Mouse (Mus musculus) spleen, embryonic (tissue): ENCODE results near the gene Ern1.
"Not testable (repeated sequence)": the region's sequence is repeated elsewhere in the genome, so short reads cannot be mapped to it uniquely, and the experiment has no call there.

Experiments used
- CTCF ChIA-PET: fragments of 350-600 bp; sonication (Branson Sonifier 250); formaldehyde crosslinking; loops from one replicate; lab custom pipeline; 2022; lab: Charles Lee

The Ern1 gene

GRCm38 (mm10) chr11:106503425-106503717 is 15.7 kb upstream of the Ern1 start:
- CTCF ChIA-PET: no interaction called here

DNA sequence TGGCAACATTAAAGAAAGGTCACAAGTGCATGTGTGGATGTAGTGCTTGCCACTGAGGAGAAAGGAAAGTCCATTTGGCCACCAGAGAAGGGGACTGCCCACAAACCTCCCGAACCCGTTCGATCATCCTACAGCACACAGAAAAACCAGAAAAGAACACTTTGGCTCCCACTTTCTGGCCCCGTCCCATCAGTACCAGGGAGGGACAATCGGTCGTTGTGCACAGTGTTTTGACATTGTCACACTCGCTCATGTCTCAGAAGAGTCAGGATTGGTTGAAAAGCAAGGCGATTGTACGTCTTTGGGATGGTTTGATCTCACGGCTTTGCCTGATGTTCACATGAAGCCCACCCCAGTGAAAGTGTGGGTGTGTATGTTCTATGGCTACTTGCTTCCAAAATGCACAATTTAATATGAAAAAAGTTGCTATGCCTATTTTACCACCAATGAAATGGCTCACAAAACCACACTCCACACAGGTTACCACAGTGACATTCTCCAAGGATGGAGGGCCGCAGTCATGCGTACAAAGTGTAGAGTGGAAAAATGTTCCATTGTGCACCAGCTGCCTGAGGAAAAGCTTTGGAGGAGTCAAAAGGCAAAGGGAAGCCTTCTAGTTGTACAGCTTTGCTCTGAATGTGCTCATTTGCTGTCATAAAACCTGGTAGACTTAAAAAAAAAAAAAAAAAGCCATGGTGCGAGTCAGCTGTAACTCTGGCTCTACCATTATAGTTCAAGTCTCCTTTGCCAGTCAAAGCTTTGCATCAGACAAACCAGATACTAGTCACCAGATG is 15.2 kb upstream of the Ern1 start:
- CTCF ChIA-PET: no interaction called here

DNA sequence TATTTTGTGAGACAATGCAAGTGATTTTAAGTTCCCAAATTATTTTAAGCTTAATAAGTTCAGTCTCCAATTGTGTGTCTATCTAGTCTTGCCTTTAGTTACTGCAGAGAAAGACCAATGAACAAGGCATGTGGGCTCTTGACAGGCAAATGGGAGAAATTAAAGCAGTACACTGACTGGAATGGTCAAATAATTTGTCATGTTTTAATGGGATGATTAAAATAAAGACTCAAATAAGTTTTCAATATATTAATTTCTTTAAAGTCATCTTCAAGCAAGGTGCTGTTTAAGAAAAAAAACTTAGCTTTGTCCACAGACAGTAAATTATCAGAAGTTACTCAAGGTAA is 14.5 kb upstream of the Ern1 start:
- CTCF ChIA-PET: interaction anchor here (0.7 kb wide), 1 partner anchor 60 kb away, joined by 3 read pairs; no protein-coding TSS in a partner anchor

DNA sequence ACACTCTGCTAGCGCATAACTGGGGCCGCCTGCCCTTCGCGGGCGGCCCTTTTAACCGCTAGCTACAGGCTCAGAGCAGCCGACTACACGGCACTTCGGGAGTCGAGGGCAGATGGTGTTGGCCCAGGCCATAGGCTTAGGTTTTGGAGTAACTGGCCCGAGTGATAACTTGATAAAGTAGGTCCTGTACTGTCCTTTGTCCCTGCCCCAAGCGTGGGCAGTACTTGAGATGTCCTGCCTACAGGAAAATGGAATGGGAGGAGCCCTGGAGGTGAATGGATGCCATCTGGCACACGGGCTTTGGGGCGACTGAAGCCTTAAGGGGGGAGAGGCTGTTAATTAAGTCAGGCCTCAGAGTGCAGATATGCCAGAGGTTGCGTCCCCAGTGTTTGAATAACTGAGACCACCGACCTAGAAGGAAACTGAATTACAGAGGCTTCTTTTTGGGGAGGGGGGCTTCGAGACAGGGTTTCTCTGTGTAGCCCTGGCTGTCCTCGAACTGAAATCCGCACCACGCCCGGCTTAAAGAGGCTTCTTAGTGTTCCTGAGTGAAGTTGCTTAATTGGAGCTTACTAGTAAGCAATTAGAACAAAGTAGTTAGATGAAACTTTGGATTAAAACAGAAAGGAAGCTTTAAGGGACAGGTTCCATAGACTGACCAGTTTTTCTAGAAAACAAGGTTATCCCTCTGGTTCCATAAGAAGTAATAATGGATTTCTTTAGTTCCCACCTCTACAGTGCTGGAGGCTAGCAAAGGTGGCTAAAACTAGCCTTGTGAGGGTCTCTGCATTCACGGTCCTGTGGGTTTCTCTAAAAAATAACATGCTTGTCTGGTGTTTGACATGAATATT is 13.9 kb upstream of the Ern1 start:
- CTCF ChIA-PET: interaction anchor here (0.5 to 0.7 kb wide), 4 partner anchors 8 to 185 kb away, joined by 3 to 6 read pairs (median 4); no protein-coding TSS in a partner anchor

- CTCF ChIA-PET: interaction anchor here (0.5 kb wide), 1 partner anchor 126 kb away, joined by 4 read pairs; no protein-coding TSS in a partner anchor
Measured at GRCm38 (mm10) chr11:106500393-106501307, 13.0 kb upstream of the Ern1 start.

- CTCF ChIA-PET: interaction anchor here (0.5 to 0.7 kb wide), 4 partner anchors 77 to 299 kb away, joined by 3 to 6 read pairs (median 3); no protein-coding TSS in a partner anchor
Measured at GRCm38 (mm10) chr11:106498739-106499379, 11.2 kb upstream of the Ern1 start.

DNA sequence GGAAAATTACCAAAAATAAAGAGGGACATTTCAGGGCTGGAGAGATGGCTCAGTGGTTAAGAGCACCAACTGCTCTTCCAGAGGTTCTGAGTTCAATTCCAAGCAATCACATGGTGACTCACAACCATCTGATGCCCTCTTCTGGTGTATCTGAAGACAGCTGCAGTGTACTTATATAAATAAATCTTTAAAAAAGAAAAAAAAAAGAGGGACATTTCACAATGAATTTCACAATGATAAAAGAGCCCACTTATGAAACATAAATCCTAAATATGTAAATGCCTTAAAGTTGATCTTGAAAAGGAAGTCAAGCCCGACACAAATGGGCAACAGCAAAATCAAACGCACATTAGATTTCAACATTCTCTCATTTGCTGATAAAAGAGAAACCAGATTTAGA is 10.3 kb upstream of the Ern1 start:
- CTCF ChIA-PET: no interaction called here

DNA sequence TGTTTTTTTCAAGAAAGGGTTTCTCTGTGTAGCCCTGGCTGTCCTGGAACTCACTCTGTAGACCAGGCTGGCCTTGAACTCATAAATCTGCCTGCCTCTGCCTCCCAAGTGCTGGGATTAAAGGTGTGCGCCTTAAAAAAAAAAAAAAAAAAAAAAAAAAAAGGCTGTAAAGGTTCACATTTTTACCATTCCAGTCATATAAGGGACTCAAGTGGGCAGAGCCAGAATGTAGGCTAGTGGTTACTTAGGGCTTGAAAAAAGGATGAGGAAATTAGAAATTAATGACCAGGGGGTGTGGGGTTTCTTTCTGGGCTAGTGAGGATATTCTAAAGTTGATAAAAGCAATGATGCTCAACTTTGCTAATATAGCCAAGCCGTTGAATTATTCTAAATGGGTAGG is 9.4 kb upstream of the Ern1 start:
- CTCF ChIA-PET: not testable (repeated sequence)

DNA sequence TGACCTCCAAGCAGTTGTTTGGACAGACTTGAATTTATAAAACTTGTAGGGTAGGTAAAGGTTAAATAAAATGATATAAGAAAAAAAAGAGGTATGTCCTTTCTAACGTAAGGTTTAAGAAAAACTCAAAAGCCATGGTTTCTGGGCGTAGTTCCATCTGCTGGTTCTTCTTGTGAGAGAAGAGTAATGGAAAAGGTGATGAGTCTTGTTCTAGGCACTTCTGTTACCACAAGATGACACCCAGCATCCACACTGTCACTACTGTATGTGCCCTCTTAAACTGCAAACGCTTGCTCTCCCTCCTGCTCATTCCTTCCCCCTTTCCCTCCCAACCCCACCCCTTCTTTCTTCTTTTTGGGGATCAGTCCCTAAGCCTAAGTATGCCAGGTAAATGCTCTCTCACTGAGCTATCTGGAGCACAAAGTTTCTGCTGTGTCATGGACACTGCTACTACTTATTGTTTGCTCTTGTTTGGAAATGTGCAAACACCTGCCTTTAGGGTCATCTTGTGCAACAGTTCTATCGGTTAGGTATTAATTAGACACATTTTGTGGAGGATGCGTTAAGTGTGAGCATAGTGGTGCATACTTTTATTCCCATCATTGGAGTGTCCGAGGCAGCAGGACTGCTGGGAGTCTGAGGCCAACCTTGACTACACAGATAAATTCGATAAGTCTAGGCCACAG is 5.5 kb upstream of the Ern1 start:
- CTCF ChIA-PET: interaction anchor here (0.5 to 0.9 kb wide), 2 partner anchors 18 to 137 kb away, joined by 3 read pairs; no protein-coding TSS in a partner anchor

- CTCF ChIA-PET: interaction anchor here (0.6 to 2.5 kb wide), 6 partner anchors 20 to 301 kb away, joined by 4 to 16 read pairs (median 10); partner anchors contain the start of gene Tex2
Measured at GRCm38 (mm10) chr11:106491393-106491792, 3.7 kb upstream of the Ern1 start.

DNA sequence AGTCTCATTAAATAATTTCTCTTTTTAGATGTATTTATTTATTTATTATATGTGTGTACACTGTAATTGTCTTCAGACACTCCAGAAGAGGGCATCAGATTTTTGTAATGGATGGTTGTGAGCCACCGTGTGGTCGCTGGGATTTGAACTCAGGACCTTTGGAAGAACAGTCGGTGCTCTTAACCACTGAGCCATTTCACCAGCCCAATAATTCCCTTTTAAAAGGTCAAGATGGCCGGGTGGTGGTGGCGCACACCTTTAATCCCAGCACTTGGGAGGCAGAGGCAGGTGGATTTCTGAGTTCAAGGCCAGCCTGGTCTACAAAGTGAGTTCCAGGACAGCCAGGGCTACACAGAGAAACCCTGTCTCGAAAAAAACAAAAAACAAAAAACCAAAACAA is 2.9 kb upstream of the Ern1 start:
- CTCF ChIA-PET: interaction anchor here (0.8 to 2.5 kb wide), 2 partner anchors 71 to 74 kb away, joined by 15 to 16 read pairs; no protein-coding TSS in a partner anchor

DNA sequence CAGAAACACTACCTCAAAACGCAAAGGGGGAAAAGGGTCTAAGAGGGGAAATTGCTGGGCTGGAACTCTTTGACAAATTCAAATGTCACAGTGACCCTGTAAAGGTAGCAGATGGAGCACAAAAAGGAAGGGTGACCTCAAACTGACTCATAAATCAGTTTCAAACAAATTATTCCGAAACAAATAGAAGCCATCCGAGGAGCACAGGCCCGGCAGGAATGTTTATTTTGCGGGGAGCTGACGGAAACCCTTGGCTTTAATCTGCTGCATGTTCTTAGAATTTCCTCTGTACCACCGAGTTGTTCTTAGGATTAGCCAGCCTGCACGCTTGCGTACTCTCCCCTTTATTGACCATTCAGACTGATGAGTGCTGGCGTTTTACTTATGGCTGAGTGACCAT is 2.4 kb upstream of the Ern1 start:
- CTCF ChIA-PET: interaction anchor here (0.9 to 2.5 kb wide), 2 partner anchors 14 to 71 kb away, joined by 3 to 15 read pairs; no protein-coding TSS in a partner anchor

DNA sequence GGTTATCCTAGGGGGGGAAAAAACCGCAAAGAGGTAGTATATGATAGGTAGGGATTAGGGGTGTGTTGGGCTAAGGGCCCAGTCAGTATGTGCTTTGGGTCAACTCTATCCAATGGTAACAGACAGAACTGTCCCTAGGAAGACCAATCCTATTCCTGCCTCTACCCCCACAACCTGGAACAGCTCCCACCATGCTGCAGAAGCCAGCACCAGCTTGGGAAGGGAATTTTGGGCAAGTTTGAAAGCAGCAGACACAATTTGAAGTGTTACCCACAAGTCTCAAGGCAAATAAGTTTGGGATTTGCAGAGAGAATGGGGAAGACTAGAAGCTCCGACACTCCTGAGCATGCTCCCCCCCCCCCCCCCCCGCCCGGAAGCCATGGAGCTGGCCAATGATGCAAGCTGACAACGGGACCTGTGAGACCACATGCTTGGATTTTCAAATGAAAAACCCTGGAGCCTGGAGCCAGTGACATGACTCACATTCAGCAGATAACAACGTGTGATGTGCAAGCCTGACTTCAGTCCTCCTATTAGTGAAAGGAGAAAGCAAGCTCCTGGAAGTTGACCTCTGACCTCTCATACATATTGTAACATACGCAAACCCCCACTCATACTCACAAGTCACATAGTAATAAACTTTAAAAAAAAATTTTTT is 1.5 kb upstream of the Ern1 start:
- CTCF ChIA-PET: interaction anchor here (0.9 to 1.6 kb wide), 2 partner anchors 15 to 70 kb away, joined by 3 to 5 read pairs; no protein-coding TSS in a partner anchor

GRCm38 (mm10) chr11:106488126-106488561 is 492 bp upstream of the Ern1 start:
- CTCF ChIA-PET: interaction anchor here (1.6 kb wide), 1 partner anchor 69 kb away, joined by 5 read pairs; no protein-coding TSS in a partner anchor

DNA sequence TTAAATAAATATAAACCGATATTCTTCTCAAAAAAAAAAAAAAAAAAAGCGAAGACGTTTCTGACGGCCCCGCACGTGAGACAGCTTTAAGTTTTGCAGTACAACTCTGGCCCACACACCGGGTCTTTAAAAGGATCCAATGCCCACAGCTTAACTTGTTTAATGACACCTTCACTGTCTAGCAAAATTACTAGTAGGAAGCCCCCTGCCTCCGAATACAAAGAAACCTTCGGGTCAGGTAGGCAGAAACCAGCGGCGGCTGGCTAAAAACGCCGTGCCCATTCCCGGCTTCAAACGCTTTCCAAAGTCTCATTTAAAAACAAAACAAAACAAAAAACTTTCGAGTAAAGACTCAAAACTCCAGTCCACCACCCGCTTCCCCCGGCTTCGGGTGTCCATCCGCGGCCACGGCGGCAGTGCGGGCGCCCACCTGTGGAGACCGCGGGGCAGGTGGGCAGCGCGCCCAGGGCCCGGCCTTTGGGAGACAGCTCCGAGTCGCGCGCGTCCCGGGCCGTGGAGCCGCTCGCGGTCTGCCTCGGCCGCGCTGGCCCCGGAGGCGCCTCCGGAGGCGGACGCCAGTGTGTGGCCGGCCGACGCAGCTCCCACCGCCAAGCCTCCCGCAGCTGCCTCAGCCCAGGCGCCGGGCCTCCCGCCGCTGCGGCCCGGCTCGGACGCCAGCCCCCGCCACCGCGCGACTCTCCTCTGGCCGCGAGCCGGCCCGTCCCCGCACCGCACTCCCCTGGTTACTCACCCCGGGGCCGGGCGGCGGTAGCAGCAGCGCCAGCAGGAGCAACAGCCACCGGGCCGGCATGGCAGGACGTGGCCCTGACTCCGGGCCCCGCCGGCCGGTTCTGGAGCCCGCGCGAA is 553 bp downstream of the Ern1 start:
- CTCF ChIA-PET: interaction anchor here (0.7 to 1.6 kb wide), 3 partner anchors 8 to 197 kb away, joined by 4 to 10 read pairs (median 5); no protein-coding TSS in a partner anchor

- CTCF ChIA-PET: interaction anchor here (0.7 kb wide), 1 partner anchor 198 kb away, joined by 10 read pairs; no protein-coding TSS in a partner anchor
Measured at GRCm38 (mm10) chr11:106486042-106486865, 1.4 kb downstream of the Ern1 start.

DNA sequence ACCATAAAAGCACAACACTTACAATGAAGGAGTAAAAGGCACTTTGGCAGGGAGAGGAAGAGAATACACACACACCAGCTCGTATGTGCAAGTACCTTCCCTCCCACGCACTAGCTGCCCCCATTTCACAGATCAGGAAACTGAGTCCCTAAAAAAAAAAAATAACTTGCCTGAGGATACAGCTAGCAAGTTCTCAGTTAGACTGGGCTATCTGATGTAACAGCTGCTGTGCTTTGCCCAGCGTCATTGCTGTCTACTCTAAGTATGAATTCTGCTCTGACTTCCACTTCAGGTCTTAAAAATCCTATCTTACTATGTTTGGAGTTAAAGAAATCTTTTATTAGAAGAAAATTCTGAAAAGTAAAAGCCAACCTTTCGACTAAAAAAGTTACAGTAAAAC is 2.0 kb downstream of the Ern1 start:
- CTCF ChIA-PET: interaction anchor here (1.0 kb wide), 1 partner anchor 45 kb away, joined by 3 read pairs; no protein-coding TSS in a partner anchor
